Mouse (Mus musculus) adrenal gland, adult 2 months (tissue): Measurements from ENCODE around the gene Mrtfb. TPM values are rescaled to one million over a fixed set of nuclear protein-coding genes. Genes with fewer than 3 reads are reported as not detected.
A peak's percentile ranks its signal among the peaks of the same experiment; 100 is the strongest.

Experiments used
- DNase-seq: peaks from one replicate; pipeline ENCODE4 v3.0.0; 2021
- polyA plus RNA-seq: library from polyadenylated mRNA; depleted of rRNA; stranded (reverse); fragments of >200 nt; gene quantifications from 2 replicates; pipeline ENCODE4 v1.2.3, GENCODE M21; 2012
- total RNA-seq, 2 experiments: library from RNA; stranded (reverse); gene quantifications; 2 replicates each; pipeline ENCODE4 v1.2.3; 2021

The Mrtfb gene
- total and polyA plus RNA-seq, 3 experiments, result 9.1 to 33.8 (median 27.2) TPM

GRCm38 (mm10) chr16:13437770-13438372 is 181.6 kb downstream of the Mrtfb start:
- DNase-seq, result peak; percentile 64

GRCm38 (mm10) chr16:13440468-13440867 is 184.2 kb downstream of the Mrtfb start:
- peak; percentile 52 for DNase-seq

DNA sequence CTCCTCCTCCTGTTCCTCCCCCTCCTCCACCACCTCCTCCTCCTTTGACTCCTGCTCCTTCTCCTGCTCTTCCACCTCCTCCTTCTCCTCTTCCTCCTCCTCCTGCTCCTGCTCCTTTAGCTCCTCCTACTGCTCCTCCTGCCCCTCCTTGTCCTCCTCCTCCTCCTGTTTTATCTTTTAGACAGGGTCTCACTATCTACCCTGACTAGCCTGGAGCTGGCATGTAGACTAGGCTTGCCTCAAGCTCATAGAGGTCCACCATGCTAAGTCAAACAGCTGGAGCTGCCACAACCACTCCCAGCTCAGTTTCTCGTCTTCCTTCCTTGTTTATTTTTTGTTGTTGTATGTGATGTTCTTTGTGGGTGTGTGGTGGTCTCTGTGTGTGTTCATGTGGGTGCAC is 187.5 kb downstream of the Mrtfb start:
- no peak for DNase-seq

DNA sequence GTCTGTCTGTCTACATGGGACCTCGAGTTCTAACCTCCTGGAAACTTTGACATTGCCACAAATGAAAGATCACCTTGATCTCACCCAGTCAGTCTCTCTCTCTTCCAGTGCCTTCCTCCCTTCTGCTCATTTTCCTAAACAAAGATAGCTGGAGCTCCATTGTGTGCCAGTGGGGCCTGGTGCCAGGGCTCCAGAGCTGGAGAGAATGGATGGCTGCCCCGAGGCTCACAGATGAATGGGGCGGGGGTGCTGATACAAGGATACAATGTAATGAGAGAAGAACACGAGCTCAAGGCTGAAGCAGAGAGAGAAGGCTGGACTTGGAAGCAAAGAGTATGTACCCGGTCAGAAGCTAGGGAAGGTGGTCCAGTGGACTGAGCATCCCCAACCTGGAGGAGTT is 189.2 kb downstream of the Mrtfb start:
- no peak for DNase-seq

DNA sequence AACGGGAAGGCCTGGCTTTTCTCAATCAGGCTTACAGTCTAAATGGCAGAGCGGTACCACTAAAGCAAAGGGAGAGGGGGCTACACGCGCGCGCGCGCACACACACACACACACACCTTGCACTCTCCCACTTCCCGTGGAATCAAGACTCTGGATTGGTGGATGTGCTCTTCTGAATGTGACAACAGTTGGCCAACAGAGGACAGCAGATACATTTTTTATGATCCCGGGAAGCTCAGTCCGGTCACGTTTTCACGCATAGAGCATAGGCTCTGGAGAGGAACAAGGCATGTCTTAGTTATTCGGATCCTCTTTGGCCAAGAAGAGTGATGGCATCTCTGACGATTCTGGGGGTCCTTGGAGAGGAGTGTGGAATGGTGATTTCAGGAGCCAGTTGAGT is 190.2 kb downstream of the Mrtfb start:
- DNase-seq, result peak; percentile 53

GRCm38 (mm10) chr16:13446971-13447283 is 190.6 kb downstream of the Mrtfb start:
- peak; percentile 20 for DNase-seq

- DNase-seq, result peak; percentile 81
Measured at GRCm38 (mm10) chr16:13447284-13448050, 191.2 kb downstream of the Mrtfb start.

- DNase-seq, result peak; percentile 82
Measured at GRCm38 (mm10) chr16:13448051-13448705, 191.9 kb downstream of the Mrtfb start.

- DNase-seq, result no peak
Measured at GRCm38 (mm10) chr16:13448706-13449090, 192.4 kb downstream of the Mrtfb start.

- no peak for DNase-seq
Measured at GRCm38 (mm10) chr16:13449491-13449890, 193.2 kb downstream of the Mrtfb start.

GRCm38 (mm10) chr16:13450831-13451230 is 194.6 kb downstream of the Mrtfb start:
- DNase-seq, result no peak

- DNase-seq, result no peak
Measured at GRCm38 (mm10) chr16:13451991-13452390, 195.7 kb downstream of the Mrtfb start.

GRCm38 (mm10) chr16:13452661-13453060 is 196.4 kb downstream of the Mrtfb start:
- DNase-seq, result no peak

GRCm38 (mm10) chr16:13454026-13454600 is 197.8 kb downstream of the Mrtfb start:
- DNase-seq, result no peak

DNA sequence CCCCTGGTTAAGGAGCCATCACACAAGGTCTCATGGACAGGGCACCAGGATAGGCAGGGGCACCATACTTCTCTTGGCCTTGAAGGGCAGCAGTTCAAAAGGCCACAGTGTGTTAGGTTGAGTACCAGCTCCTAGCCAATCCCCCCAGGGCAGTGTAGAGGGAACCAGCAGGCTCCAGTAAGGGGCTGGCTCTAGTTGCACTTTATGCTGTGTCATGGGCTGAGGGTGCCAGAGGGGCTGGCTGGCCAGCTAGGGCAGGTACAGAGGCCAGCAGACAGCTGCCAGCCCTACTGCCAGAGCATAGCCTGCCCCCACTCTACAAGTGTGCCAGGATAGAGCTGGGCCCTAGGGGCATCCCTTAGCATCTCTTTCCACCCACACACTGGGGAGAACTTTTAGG is 199.3 kb downstream of the Mrtfb start:
- DNase-seq, result peak; percentile 49

- DNase-seq, result no peak
Measured at GRCm38 (mm10) chr16:13458556-13458955, 202.3 kb downstream of the Mrtfb start.

GRCm38 (mm10) chr16:13460071-13460470 is 203.8 kb downstream of the Mrtfb start:
- no peak for DNase-seq

- DNase-seq, result no peak
Measured at GRCm38 (mm10) chr16:13460777-13461408, 204.6 kb downstream of the Mrtfb start.

- no peak for DNase-seq
Measured at GRCm38 (mm10) chr16:13464662-13465061, 208.4 kb downstream of the Mrtfb start.
